Mouse (Mus musculus) layer of hippocampus, adult 9-10 months (tissue): Measurements from ENCODE around the gene Ceacam9.

Experiments
- DNase-seq: peaks from one replicate; pipeline ENCODE4 v3.0.0; 2022; ENCODE audit warnings: low spot score

Gene Ceacam9

GRCm38 (mm10) chr7:16739056-16739604 lies 17.4 kb downstream of the Ceacam9 start:
- no peak for DNase-seq

GRCm38 (mm10) chr7:16745373-16745772 lies 23.6 kb downstream of the Ceacam9 start:
- DNase-seq, result no peak

GRCm38 (mm10) chr7:16746093-16746492 lies 24.4 kb downstream of the Ceacam9 start:
- DNase-seq, result no peak

- no peak for DNase-seq
Measured at GRCm38 (mm10) chr7:16747656-16748055, 25.9 kb downstream of the Ceacam9 start.

- no peak for DNase-seq
Measured at GRCm38 (mm10) chr7:16752016-16752415, 30.3 kb downstream of the Ceacam9 start.

- DNase-seq, result no peak
Measured at GRCm38 (mm10) chr7:16755362-16756017, 33.8 kb downstream of the Ceacam9 start.

GRCm38 (mm10) chr7:16758872-16759574 lies 37.3 kb downstream of the Ceacam9 start:
- no peak for DNase-seq

GRCm38 (mm10) chr7:16760292-16760691 lies 38.6 kb downstream of the Ceacam9 start:
- DNase-seq, result no peak

GRCm38 (mm10) chr7:16761005-16761481 lies 39.3 kb downstream of the Ceacam9 start:
- DNase-seq, result no peak

- DNase-seq, result no peak
Measured at GRCm38 (mm10) chr7:16761630-16762029, 39.9 kb downstream of the Ceacam9 start.

- DNase-seq, result no peak
Measured at GRCm38 (mm10) chr7:16763463-16764218, 41.9 kb downstream of the Ceacam9 start.

- DNase-seq, result no peak
Measured at GRCm38 (mm10) chr7:16766443-16766842, 44.7 kb downstream of the Ceacam9 start.
